Mouse (Mus musculus) hindbrain, embryonic 15.5 days (tissue): Measurements from ENCODE around the gene Tfap2e. TPM values are rescaled to one million over a fixed set of nuclear protein-coding genes. Genes with fewer than 3 reads are reported as not detected.

ENCODE experiments used
- ATAC-seq: fragments of 200-750 bp; cut with Nextera tagmentation; 2 replicates; pipeline ENCODE4 v1.8.0; 2017; ENCODE audit warnings: low read depth, moderate number of reproducible peaks, moderate TSS enrichment; ENCODE audit not compliant: low FRiP score
- H3K27ac ChIP-seq: fragments of 300-500 bp; sonication (generic); replicated peaks from 2 replicates; pipeline ENCODE4 v1.5.1; 2015; ENCODE audit warnings: mild to moderate bottlenecking, inconsistent platforms
- H3K27me3 ChIP-seq: fragments of 300-500 bp; sonication (generic); 2 replicates; pipeline ENCODE4 v1.6.1; 2015; ENCODE audit warnings: control low read depth, inconsistent platforms
- H3K36me3 ChIP-seq: fragments of 300-500 bp; sonication (generic); 2 replicates; pipeline ENCODE4 v1.6.1; 2015; ENCODE audit warnings: control low read depth, inconsistent platforms
- H3K4me1 ChIP-seq: fragments of 300-500 bp; sonication (generic); replicated peaks from 2 replicates; pipeline ENCODE4 v1.6.1; 2015; ENCODE audit warnings: control low read depth, inconsistent platforms
- H3K4me2 ChIP-seq: fragments of 300-500 bp; sonication (generic); 2 replicates; pipeline ENCODE4 v1.6.1; 2015; ENCODE audit warnings: moderate library complexity, mild to moderate bottlenecking, inconsistent platforms
- H3K4me3 ChIP-seq: fragments of 300-500 bp; sonication (generic); 2 replicates; pipeline ENCODE4 v1.5.1; 2015; ENCODE audit warnings: mild to moderate bottlenecking, inconsistent platforms
- H3K9ac ChIP-seq: fragments of 300-500 bp; sonication (generic); 2 replicates; pipeline ENCODE4 v1.6.1; 2015; ENCODE audit warnings: inconsistent platforms
- H3K9me3 ChIP-seq: fragments of 300-500 bp; sonication (generic); 2 replicates; pipeline ENCODE4 v1.6.1; 2016; ENCODE audit warnings: control low read depth, inconsistent platforms
- WGBS: fragments of 180-500 bp; shearing (Covaris S2); methylation state at CpG from one replicate; pipeline ENCODE4 v1.1.7; 2015; 5-methylcytosine and 5-hydroxymethylcytosine counted together
- polyA plus RNA-seq: library from polyadenylated mRNA; unstranded; fragments of >200 nt; fragmentation: Nextera tagmentation; extraction: Ambion mirVana; gene quantifications from 2 replicates; pipeline ENCODE4 v1.2.1, GENCODE M21; 2015

Gene Tfap2e
- polyA plus RNA-seq, 1 experiment from 2014 or later: 0.32 TPM

GRCm38 (mm10) chr4:126682298-126682697 is 53.7 kb downstream of the Tfap2e start:
- Histone ChIP-seq H3K9me3 (no peaks in the 10 kb centered on the region), H3K4me2 (no peak overlapping the region), H3K27me3 (no peaks in the 10 kb centered on the region), H3K9ac (no peak overlapping the region), H3K4me1 (peaks cover 34% of the 10 kb centered on the region), H3K27ac (no peak overlapping the region), H3K36me3 (peaks cover 24% of the 10 kb centered on the region), H3K4me3 (no peak overlapping the region)
- ATAC-seq: no peak
- 86% methylated on average over 5 of the region's 5 CpGs for WGBS

GRCm38 (mm10) chr4:126677054-126678003 is 58.7 kb downstream of the Tfap2e start, which contains the start of gene Psmb2:
Gene Psmb2, plus strand, starts transcription at chr4:126677630.
- Histone ChIP-seq H3K4me3 (peak within 1 kb of the TSS; percentile 95), H3K27ac (peak within 1 kb of the TSS; percentile 85), H3K9ac (peak within 1 kb of the TSS; percentile 98), H3K4me2 (peak within 1 kb of the TSS; percentile 97), H3K27me3 (no peaks in the 10 kb centered on the region), H3K36me3 (no peaks in the 10 kb centered on the region), H3K9me3 (no peaks in the 10 kb centered on the region), H3K4me1 (peaks cover 30% of the 10 kb centered on the region)
- 3% methylated on average over 48 of the region's 48 CpGs for WGBS
- peak; percentile 98 for ATAC-seq

DNA sequence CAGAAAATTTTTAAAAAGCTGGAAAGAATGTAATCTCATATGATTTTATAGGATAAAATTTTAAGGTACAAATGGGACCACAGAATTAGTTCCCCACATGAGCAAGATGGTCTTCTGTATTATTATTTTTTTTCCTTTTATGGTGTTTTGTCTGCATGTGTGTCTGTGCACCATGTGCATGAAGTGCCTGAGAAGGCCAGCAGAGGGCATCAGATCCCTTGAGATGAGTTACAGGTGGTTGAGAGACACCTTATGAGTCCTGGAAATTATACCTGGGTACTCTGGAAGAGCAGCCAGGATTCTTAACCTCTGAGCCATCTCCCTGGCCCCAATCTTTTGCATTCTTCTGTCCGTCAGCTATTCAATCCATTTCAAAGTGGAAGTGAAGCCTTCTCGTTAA is 69.0 kb downstream of the Tfap2e start:
- WGBS: 94% methylated on average over 2 of the region's 2 CpGs
- H3K36me3 ChIP-seq: no peaks in the 10 kb centered on the region
- H3K27me3 ChIP-seq: no peaks in the 10 kb centered on the region
- H3K4me3 ChIP-seq: no peak overlapping the region
- H3K9ac ChIP-seq: no peak overlapping the region
- no peak overlapping the region for H3K4me2 ChIP-seq
- no peak overlapping the region for H3K27ac ChIP-seq
- H3K4me1 ChIP-seq: no peaks in the 10 kb centered on the region
- ATAC-seq: no peak
- H3K9me3 ChIP-seq: no peaks in the 10 kb centered on the region

Other genes with a start within 250 kb of the Tfap2e start
- gene Ago4, start 202.8 kb downstream of the Tfap2e start, polyA plus RNA-seq: 7.6 and 8.2 TPM in 2 replicates
- gene Clspn, start 179.3 kb downstream of the Tfap2e start, polyA plus RNA-seq: 8.8 and 9.5 TPM in 2 replicates
- 16.4 and 18.9 TPM in 2 replicates for gene 5730409E04Rik, start 126.4 kb downstream of the Tfap2e start, polyA plus RNA-seq
- 400 and 413 TPM in 2 replicates for gene Psmb2, start 58.6 kb downstream of the Tfap2e start, polyA plus RNA-seq
- gene Ncdn, start 17.2 kb upstream of the Tfap2e start, polyA plus RNA-seq: 130 and 146 TPM in 2 replicates
- 39.5 and 41.4 TPM in 2 replicates for gene AU040320, start 17.3 kb upstream of the Tfap2e start, polyA plus RNA-seq
- 25.4 and 26.1 TPM in 2 replicates for gene Zmym4, start 231.9 kb upstream of the Tfap2e start, polyA plus RNA-seq